Mouse (Mus musculus) lung, postnatal 0 days (tissue): Measurements from ENCODE around the gene Esrrg.

ENCODE experiments used
- CTCF ChIP-seq: IDR thresholded peaks from 2 replicates; pipeline ENCODE4 v1.5.1; 2016; ENCODE audit warnings: antibody characterized with exemption, mild to moderate bottlenecking
- EP300 ChIP-seq: IDR thresholded peaks from 2 replicates; pipeline ENCODE4 v1.6.1; 2016; ENCODE audit warnings: antibody characterized with exemption, mild to moderate bottlenecking, control low read depth

DNA sequence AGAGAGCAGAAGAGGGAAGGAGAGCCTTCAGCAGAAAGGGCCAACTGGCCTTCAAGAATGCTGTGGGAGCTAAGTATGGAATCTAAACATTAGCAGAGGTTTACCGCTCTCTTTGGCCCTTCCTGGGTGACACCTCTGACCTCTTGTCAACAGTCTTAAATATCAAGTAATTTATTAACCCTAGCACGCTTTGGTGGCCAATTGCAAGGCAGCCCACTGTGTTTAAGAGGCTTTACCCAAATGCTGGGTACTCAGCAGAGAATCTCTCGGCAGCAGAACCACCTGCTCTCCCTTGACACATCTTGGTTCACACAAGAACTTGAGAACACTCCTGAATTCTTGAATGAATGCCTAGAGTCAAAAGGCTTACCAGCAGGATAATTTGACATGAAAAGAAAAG lies 293.6 kb downstream of the Esrrg start:
- no peak for TF ChIP-seq EP300
- no peak for TF ChIP-seq CTCF
